Mouse (Mus musculus) subcutaneous adipose tissue, adult 2 months (tissue): ENCODE measurements around the gene Mb21d2. TPM values are rescaled to one million over a fixed set of nuclear protein-coding genes. Genes with fewer than 3 reads are reported as not detected.

ENCODE experiments used
- polyA plus RNA-seq: library from polyadenylated mRNA; depleted of rRNA; stranded (reverse); fragments of >200 nt; gene quantifications from 2 replicates; pipeline ENCODE4 v1.2.3, GENCODE M21; 2012; ENCODE audit warnings: low replicate concordance; rRNA removed

Mb21d2 gene
- polyA plus RNA-seq = 6.5 and 11.1 TPM in 2 replicates

DNA sequence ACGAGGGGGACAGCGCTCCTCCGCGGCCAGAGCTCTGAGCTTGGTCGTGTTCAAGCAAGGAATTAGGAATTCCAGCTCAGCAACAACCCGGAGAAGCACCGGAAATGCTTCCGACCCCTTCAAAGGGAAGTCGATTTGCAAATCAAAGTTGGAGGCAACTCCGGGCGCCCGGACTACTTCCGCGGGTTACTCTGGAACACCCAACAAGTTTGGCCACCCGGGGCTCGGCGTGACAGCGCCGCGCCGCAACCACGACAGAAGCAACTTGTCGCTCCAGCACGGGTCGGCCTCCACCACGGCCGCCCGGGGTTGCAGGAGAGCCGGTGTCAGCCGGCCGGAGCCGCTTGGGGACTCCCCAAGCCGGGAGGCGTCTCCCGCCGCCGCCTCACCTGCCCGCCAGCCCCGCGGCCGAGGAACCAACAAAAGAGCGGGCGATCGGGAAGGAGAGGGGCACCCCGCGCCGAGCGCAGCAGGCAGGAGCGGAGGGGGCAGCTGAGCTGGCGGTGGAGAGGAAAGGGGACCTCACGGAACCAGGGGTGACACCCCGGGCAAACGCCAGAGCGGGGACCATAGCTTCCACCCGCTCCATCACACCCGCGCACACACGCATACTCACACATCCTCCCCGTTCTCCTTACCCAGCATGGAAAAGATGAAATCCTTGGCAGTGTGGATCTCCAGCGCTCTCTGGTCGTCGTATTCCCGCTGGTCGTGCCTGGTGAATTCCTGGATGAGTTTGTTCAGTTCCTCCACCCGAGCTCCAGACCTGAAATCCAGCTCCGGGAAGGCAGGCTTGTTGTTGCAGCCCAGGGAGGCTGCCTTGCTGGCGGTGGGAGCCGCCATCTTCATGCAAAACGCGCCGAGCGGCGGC is at the start of gene Mb21d2:
Mb21d2 (minus strand) TSS at position 859 of the 871 bp plus-strand sequence.

Other genes with a start within 250 kb of the Mb21d2 start
- gene Fgf12, start 176.6 kb downstream of the Mb21d2 start, polyA plus RNA-seq = 1.1 TPM in 1 of 2 replicates, not detected in the other